Mouse (Mus musculus): ENCODE measurements at regions not wholly inside any gene's neighbourhood (a gene's known extent, or its start where the extent isn't known, plus 50 kb on each side); places are given as distances from the start of the nearest gene placed in this dataset.

- ATAC-seq (replicated peaks; ENCODE audit: low read depth, poor library complexity, severe bottlenecking) = no peak
Measured at GRCm38 (mm10) chr12:106475486-106476050, 465.5 kb downstream of the Vrk1 start.

- ATAC-seq (replicated peaks; ENCODE audit: low read depth, poor library complexity, severe bottlenecking) = no peak
Measured at GRCm38 (mm10) chr12:106477040-106477665, 467.1 kb downstream of the Vrk1 start.

DNA sequence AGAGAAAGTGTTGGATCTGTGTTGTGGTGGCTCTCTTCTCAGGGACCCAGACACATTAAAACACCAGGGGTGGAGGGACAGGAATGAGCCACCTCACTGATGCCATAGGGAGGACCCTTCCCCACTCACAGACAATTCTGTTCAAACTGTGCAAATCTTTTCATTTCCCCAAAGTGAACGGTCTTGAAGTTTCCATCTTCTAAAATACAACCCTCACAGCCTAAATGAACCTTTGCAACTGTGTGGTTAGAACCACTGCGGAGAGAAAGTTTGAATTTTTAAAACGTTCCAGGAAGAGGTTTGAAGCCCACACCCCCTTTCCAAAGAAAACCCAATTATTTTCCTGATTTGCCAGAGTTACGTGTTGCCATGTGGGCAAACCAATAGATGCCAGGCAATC, 467.7 kb downstream of the Vrk1 start:
- ATAC-seq (replicated peaks; ENCODE audit: low read depth, poor library complexity, severe bottlenecking) = no peak

DNA sequence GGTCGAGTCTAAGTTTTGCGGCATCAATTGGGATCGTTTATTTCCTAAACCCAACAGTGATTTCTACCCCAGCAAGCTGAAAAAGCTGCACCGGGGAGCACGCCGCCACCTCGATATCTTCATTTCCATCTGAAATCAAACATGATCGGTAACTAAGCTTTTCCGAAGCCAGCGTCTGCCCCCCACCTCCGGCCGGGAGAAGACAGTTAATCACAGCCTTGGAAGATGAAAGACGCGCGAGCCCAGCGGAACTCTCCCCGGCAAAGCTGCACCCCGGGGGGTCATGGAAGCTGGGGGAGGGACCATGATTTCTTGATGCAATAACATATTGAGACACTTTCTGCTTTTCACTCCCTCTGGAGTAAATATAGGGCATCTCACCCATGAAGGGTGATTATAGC, 468.4 kb downstream of the Vrk1 start:
- no peak for ATAC-seq (replicated peaks; ENCODE audit: low read depth, poor library complexity, severe bottlenecking)

DNA sequence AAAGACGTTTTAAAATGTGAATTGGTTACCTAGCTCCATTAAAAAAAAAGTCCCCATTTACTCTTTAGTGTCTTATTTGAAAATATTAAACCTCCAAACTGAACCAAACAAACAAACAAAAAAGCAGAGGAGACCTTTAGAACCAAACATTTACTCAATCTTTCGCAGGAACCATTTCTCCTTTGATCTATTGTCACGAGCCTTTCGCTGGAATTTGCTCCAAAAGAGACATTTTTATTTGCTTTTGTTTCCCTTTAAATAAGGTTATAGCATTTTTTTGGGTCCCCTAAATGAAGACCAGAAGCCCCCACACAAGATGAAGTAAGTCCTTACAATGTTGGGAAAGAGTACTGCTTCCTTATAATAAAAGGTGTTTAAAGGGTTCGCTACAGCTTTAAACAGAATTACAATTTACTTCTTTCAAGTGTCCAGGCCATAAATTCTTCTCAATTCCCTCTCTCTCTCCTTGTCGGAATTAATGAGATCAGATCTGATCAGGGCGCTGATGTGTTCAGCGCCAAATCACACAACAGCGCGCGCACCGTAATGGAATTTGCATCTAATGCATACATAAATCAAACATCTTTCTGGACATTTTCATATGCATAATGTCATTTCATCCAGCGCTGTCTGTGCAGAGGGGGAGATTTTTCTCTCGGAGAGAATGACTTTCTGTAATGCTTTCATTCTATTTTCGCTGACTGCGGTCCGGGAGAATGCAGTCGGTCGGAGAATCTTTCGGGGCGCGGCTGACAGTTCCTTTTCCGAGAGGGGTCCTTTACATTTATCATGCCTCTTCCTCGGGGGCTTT, 469.2 kb downstream of the Vrk1 start:
- no peak for ATAC-seq (replicated peaks; ENCODE audit: low read depth, poor library complexity, severe bottlenecking)

- no peak for ATAC-seq (replicated peaks; ENCODE audit: low read depth, poor library complexity, severe bottlenecking)
Measured at GRCm38 (mm10) chr12:106479878-106480194, 469.8 kb downstream of the Vrk1 start.

GRCm38 (mm10) chr12:106480281-106481060, 470.4 kb downstream of the Vrk1 start:
- no peak for ATAC-seq (replicated peaks; ENCODE audit: low read depth, poor library complexity, severe bottlenecking)

DNA sequence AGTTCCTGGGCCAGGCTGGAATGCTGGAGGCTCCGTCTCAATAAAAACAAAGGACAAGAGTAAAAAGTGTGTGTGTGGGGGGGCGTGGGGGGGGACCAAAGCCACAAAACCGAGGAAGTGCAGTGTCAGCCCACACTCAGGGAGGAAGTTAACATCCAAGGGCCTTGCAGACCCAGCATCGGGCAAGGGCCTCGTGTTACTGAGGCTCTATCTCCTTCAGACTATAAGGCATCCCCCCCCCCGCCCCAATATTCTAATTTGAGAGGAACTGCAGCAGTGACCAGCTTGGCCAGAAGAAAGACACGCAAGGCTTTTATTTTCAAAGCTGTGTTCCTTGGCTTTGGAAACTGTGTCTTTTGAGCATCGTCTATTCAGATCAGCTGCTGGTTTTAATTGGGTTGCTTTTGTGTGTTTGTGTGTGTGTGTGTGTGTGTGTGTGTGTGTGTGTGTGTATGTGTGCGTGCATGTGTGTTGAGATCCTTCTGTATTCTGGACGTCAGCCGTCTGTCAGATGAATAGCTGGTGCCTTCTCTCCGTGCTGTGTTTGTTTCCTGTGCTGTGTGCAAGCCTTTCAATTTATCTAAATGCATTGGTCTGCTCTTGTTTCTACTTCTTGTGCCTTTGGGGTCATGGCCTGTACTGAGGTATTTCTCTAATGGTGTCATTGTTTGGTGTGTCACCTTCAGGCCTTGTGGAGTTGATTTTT, 491.7 kb downstream of the Vrk1 start:
- no peak for ATAC-seq (replicated peaks; ENCODE audit: low read depth, poor library complexity, severe bottlenecking)

DNA sequence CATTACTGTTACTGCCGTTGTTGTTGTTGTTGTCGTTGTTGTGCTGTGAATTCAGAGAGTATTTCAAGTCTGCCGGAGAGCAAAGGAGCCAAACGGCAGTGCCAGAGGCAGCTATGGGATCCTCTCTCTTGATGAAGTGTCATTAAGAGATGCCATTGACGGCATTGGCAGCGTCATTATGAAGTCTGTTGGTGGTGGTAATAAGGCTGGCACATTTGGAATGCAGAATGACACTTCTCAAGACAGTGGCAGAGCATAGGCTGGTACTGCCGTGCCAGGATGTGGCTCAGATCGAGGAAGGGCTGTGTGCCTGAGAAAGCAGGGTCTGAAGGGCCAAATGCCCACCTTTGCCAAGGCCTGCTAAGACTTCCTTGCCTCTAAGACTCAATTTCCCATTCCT, 494.3 kb downstream of the Vrk1 start:
- ATAC-seq (replicated peaks; ENCODE audit: low read depth, poor library complexity, severe bottlenecking) = no peak

DNA sequence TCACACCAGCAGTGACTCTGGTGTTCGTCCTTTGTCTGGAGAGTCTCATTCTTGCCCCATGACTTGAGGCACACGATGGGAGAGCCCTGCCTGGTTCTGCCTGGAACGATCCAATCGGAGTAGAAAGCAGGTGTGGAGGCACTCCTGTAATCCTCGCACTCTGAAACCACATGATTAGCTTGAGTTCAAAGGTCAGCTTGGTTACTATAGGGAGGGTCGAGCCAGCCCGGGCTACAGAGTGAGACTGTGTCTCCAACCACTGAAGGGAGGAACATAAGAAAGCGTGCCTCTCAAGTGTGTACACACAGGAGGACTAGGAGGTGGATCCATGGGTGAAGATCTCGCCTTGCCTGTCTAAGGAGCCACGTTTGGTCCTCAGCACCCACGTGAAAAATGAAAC, 504.0 kb downstream of the Vrk1 start:
- no peak for ATAC-seq (replicated peaks; ENCODE audit: low read depth, poor library complexity, severe bottlenecking)

GRCm38 (mm10) chr12:106515257-106515788, 505.3 kb downstream of the Vrk1 start:
- ATAC-seq (replicated peaks; ENCODE audit: low read depth, poor library complexity, severe bottlenecking) = no peak

- ATAC-seq (replicated peaks; ENCODE audit: low read depth, poor library complexity, severe bottlenecking) = no peak
Measured at GRCm38 (mm10) chr12:106519141-106519540, 509.1 kb downstream of the Vrk1 start.

DNA sequence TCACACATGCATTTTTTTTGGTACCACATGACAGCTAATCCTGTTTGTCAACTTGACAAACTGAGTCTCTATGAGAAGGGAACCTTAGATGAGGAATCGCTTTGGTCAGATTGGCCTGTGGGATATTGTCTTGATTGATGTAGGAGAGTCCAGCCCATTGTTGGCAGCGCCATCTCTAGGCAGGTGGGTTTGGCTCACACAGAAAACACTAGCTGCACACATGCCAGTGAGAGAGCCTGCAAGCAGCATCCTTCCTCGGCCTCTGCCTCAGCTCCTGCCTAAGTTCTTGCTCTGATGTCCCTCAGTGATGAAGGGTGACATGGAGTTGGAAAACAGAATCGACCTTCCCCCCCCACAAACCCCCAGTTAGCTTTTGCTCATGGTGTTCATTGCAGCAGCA, 514.4 kb downstream of the Vrk1 start:
- no peak for ATAC-seq (replicated peaks; ENCODE audit: low read depth, poor library complexity, severe bottlenecking)

- no peak for ATAC-seq (replicated peaks; ENCODE audit: low read depth, poor library complexity, severe bottlenecking)
Measured at GRCm38 (mm10) chr12:106527116-106527515, 517.1 kb downstream of the Vrk1 start.

DNA sequence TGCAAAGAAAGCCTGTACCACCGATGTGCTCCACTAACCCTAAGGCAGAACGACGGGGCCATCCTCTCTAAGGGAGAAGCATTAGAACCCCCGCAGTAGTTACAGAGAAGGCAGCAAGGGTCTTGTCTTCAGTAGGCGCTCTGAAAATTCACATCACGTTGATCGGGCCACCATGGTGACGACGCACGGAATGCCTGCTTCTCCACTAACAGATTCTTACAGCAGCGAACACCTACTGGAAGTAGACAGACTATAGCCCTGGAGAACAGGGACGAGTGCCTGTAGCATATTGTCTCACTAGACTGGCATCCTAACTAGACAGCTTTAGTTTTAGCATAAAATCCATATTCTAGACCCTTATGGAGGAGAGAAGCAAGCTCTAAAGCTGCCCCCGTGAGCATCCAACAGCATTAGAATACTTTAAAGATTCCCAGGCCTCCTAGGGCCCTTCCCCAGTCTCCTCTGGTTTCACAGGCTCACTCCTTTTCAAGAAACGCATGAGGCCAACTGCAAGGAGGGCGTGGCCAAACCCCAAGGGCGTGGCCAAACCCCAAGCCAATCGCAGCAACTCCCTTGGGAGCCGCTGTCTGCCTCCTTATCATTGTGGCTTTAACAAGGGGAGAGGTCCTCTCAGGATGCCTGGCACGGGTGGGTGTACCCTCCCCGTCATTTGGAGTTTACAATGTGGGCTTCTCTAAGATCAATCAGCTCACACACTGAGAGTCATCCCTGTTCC, 517.8 kb downstream of the Vrk1 start:
- no peak for ATAC-seq (replicated peaks; ENCODE audit: low read depth, poor library complexity, severe bottlenecking)

- no peak for ATAC-seq (replicated peaks; ENCODE audit: low read depth, poor library complexity, severe bottlenecking)
Measured at GRCm38 (mm10) chr12:106528521-106528920, 518.5 kb downstream of the Vrk1 start.

- ATAC-seq (replicated peaks; ENCODE audit: low read depth, poor library complexity, severe bottlenecking) = no peak
Measured at GRCm38 (mm10) chr12:106529175-106529574, 519.1 kb downstream of the Vrk1 start.

GRCm38 (mm10) chr12:106535086-106535485, 525.1 kb downstream of the Vrk1 start:
- ATAC-seq (replicated peaks; ENCODE audit: low read depth, poor library complexity, severe bottlenecking) = no peak

DNA sequence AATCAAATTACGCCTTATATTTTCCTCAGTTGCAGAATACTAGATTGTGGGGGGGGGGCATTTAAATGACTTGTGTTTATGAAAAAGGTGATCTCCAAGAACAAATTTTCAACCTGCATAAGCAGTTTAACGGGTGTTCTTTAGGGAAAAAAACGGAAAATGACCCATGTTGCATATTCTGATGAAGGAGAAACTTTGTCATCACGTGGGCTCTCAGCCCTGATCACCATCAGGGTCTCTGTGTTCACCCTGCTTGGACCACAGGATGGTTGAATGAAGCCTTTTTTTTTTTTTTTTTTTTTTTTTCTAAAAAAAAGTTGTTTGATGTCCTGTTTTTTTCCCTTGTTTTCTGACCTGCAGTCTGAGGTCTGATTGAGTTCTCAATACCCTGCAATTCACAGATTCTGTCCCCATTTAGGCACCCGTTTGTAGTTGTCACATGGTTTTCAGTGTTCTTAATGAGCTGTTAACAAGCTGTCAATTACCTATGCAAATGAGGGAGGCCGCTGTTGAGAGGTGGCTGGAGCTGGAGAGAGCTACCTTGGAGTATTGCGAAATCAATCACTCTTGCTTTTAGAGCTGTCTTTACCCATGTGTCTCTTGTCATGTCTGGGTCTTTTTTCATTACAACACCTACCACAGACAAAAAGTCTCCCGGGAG, 525.7 kb downstream of the Vrk1 start:
- no peak for ATAC-seq (replicated peaks; ENCODE audit: low read depth, poor library complexity, severe bottlenecking)

Measured in common myeloid progenitor, adult 5-6 weeks (primary cell).